Mouse (Mus musculus) cortical plate, adult 2 months (tissue): ENCODE measurements at regions not wholly inside any gene's neighbourhood (a gene's known extent, or its start where the extent isn't known, plus 50 kb on each side); places are given as distances from the start of the nearest gene placed in this dataset.

Experiments
- H3K27ac ChIP-seq: fragments of 200-500 bp; 2 replicates; pipeline ENCODE4 v1.5.1; 2012; ENCODE audit warnings: low read length, control low read depth, inconsistent platforms; ENCODE audit not compliant: insufficient read depth
- H3K4me1 ChIP-seq: fragments of 200-500 bp; 2 replicates; pipeline ENCODE4 v1.6.1; 2011; ENCODE audit warnings: low read length; ENCODE audit not compliant: control insufficient read depth, insufficient read depth
- H3K4me3 ChIP-seq: fragments of 200-500 bp; 2 replicates; pipeline ENCODE4 v1.5.1; 2011; ENCODE audit warnings: mild to moderate bottlenecking, low read length, control low read depth; ENCODE audit not compliant: insufficient read depth
- CTCF ChIP-seq: fragments of 200-500 bp; IDR thresholded peaks from 2 replicates; pipeline ENCODE4 v1.5.1; 2011; ENCODE audit warnings: mild to moderate bottlenecking, control low read depth, low read length; ENCODE audit not compliant: insufficient read depth; ENCODE audit errors: extremely low read depth
- POLR2A ChIP-seq: fragments of 200-500 bp; IDR thresholded peaks from 2 replicates; pipeline ENCODE4 v1.6.1; 2011; ENCODE audit warnings: mild to moderate bottlenecking, low read length, control low read depth; ENCODE audit not compliant: insufficient read depth; ENCODE audit errors: extremely low read depth

DNA sequence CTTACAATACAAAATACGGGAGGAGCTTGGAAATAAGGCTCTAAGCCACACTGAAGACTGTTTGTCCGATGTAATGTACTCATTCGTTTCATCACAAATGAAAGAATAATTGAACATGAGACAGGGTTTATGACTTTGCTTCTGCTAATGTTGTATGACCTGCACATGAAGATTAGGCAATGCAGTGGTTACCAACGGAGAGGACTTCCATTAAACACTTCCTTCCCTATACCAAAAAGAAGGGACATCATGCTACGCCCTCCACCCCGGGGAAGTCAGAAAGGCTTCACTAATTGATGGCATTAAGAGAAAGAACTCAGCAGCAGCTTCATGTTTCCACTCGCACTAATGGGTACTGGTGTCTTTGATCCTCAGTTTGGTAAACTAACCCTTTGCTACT lies 57.6 kb upstream of the C1qtnf7 start:
- H3K4me1 ChIP-seq = no peaks in the 10 kb centered on the region
- TF ChIP-seq CTCF (no peak), POLR2A (no peak)
- no peak overlapping the region for H3K4me3 ChIP-seq
- H3K27ac ChIP-seq = no peak overlapping the region

GRCm38 (mm10) chr5:43461987-43462715 lies 53.2 kb upstream of the C1qtnf7 start:
- Histone ChIP-seq H3K4me1 (no peaks in the 10 kb centered on the region), H3K4me3 (no peak overlapping the region), H3K27ac (no peak overlapping the region)
- no peak for TF ChIP-seq POLR2A
- TF ChIP-seq CTCF = no peak
